Mouse (Mus musculus): Measurements from ENCODE around the gene Atp6ap1l. TPM values are rescaled to one million over a fixed set of nuclear protein-coding genes. Genes with fewer than 3 reads are reported as not detected.

Gene Atp6ap1l
- not detected in 2 replicates for polyA plus RNA-seq (2012)

GRCm38 (mm10) chr13:90905176-90905575 is at the start of gene Atp6ap1l:
Gene Atp6ap1l (minus strand): TSS chr13:90905355.

GRCm38 (mm10) chr13:90922751-90923612 is 17.8 kb upstream of the Atp6ap1l start, which contains the start of gene Rps23:
Gene Rps23 (plus strand): TSS chr13:90922958.

Other genes with a start within 250 kb of the Atp6ap1l start
- gene Rps23, start 17.6 kb upstream of the Atp6ap1l start, polyA plus RNA-seq (2012), result 2,292 and 2,559 TPM in 2 replicates

All from megakaryocyte-erythroid progenitor cell, adult 5 weeks (primary cell).